Mouse (Mus musculus) heart, embryonic 15.5 days (tissue): ENCODE measurements at regions not wholly inside any gene's neighbourhood (a gene's known extent, or its start where the extent isn't known, plus 50 kb on each side); places are given as distances from the start of the nearest gene placed in this dataset.

Experiments
- ATAC-seq: fragments of 200-750 bp; cut with Nextera tagmentation; replicated peaks from 2 replicates; pipeline ENCODE4 v1.8.0; 2017; ENCODE audit warnings: low read depth, moderate TSS enrichment; ENCODE audit not compliant: insufficient number of reproducible peaks, insufficient read depth, low FRiP score
- H3K27ac ChIP-seq: fragments of 300-500 bp; sonication (generic); 2 replicates; pipeline ENCODE4 v1.5.1; 2015; ENCODE audit warnings: mild to moderate bottlenecking, inconsistent platforms
- H3K27me3 ChIP-seq: fragments of 300-500 bp; sonication (generic); 2 replicates; pipeline ENCODE4 v1.6.1; 2015; ENCODE audit warnings: inconsistent platforms
- H3K36me3 ChIP-seq: fragments of 300-500 bp; sonication (generic); 2 replicates; pipeline ENCODE4 v1.6.1; 2015; ENCODE audit warnings: mild to moderate bottlenecking, inconsistent platforms
- H3K4me1 ChIP-seq: fragments of 300-500 bp; sonication (generic); replicated peaks from 2 replicates; pipeline ENCODE4 v1.6.1; 2015; ENCODE audit warnings: inconsistent platforms
- H3K4me2 ChIP-seq: fragments of 300-500 bp; sonication (generic); 2 replicates; pipeline ENCODE4 v1.6.1; 2015; ENCODE audit warnings: inconsistent platforms, mild to moderate bottlenecking, moderate library complexity
- H3K4me3 ChIP-seq: fragments of 300-500 bp; sonication (generic); 2 replicates; pipeline ENCODE4 v1.5.1; 2015; ENCODE audit warnings: mild to moderate bottlenecking, inconsistent platforms
- H3K9ac ChIP-seq: fragments of 300-500 bp; sonication (generic); 2 replicates; pipeline ENCODE4 v1.6.1; 2015; ENCODE audit warnings: mild to moderate bottlenecking, inconsistent platforms
- H3K9me3 ChIP-seq: fragments of 300-500 bp; sonication (generic); replicated peaks from 2 replicates; pipeline ENCODE4 v1.6.1; 2016; ENCODE audit warnings: inconsistent platforms
- WGBS: fragments of 180-500 bp; shearing (Covaris S2); methylation state at CpG from one replicate; pipeline ENCODE4 v1.1.7; 2015; ENCODE audit warnings: mixed read lengths; 5-methylcytosine and 5-hydroxymethylcytosine counted together

GRCm38 (mm10) chr2:109618341-109619058 is 56.0 kb upstream of the Bdnf start:
- 84% methylated on average over 9 of the region's 9 CpGs for WGBS
- no peaks in the 10 kb centered on the region for H3K27me3 ChIP-seq
- no peak overlapping the region for H3K4me3 ChIP-seq
- no peaks in the 10 kb centered on the region for H3K36me3 ChIP-seq
- ATAC-seq: no peak
- no peak overlapping the region for H3K27ac ChIP-seq
- H3K4me2 ChIP-seq: no peak overlapping the region
- H3K4me1 ChIP-seq: no peaks in the 10 kb centered on the region
- no peak overlapping the region for H3K9ac ChIP-seq
- H3K9me3 ChIP-seq: no peaks in the 10 kb centered on the region

GRCm38 (mm10) chr2:109619676-109620075 is 54.8 kb upstream of the Bdnf start:
- WGBS: 78% methylated on average over 6 of the region's 6 CpGs
- Histone ChIP-seq H3K4me3 (no peak overlapping the region), H3K9ac (no peak overlapping the region), H3K9me3 (no peaks in the 10 kb centered on the region), H3K27ac (no peak overlapping the region), H3K27me3 (no peaks in the 10 kb centered on the region), H3K36me3 (no peaks in the 10 kb centered on the region), H3K4me2 (no peak overlapping the region), H3K4me1 (no peaks in the 10 kb centered on the region)
- no peak for ATAC-seq

GRCm38 (mm10) chr2:109621595-109621994 is 52.9 kb upstream of the Bdnf start:
- no peak overlapping the region for H3K27ac ChIP-seq
- no peak overlapping the region for H3K4me3 ChIP-seq
- no peaks in the 10 kb centered on the region for H3K36me3 ChIP-seq
- ATAC-seq: no peak
- H3K9me3 ChIP-seq: no peaks in the 10 kb centered on the region
- no peak overlapping the region for H3K9ac ChIP-seq
- H3K4me1 ChIP-seq: no peaks in the 10 kb centered on the region
- H3K4me2 ChIP-seq: no peak overlapping the region
- WGBS: 71% methylated on average over 9 of the region's 9 CpGs
- no peaks in the 10 kb centered on the region for H3K27me3 ChIP-seq
